Mouse (Mus musculus) neutrophil, adult 83 days (primary cell): ENCODE measurements around the gene Degs1. TPM values are rescaled to one million over a fixed set of nuclear protein-coding genes. Genes with fewer than 3 reads are reported as not detected.

Experiments used
- total RNA-seq, 2 experiments: library from RNA; stranded (reverse); gene quantifications; one replicate each; pipeline ENCODE4 v1.2.4; 2023

Gene Degs1
- total RNA-seq, result 100 to 1,000 TPM; 183 to 203 TPM

GRCm38 (mm10) chr1:182282091-182283075 lies at the start of gene Degs1:
Gene Degs1, minus strand, starts transcription at chr1:182282804.

Other genes with a start within 250 kb of the Degs1 start
- 10 to 100 TPM; 37.8 to 45.8 TPM for gene Srp9, start 158.1 kb downstream of the Degs1 start, total RNA-seq
- gene Vmn1r1, start 118.3 kb downstream of the Degs1 start, total RNA-seq, result not detected
- gene Fbxo28, start 58.8 kb upstream of the Degs1 start, total RNA-seq, result 10 to 100 TPM; 30.9 to 31.5 TPM
- 10 to 100 TPM; 14.5 to 17.0 TPM for gene Trp53bp2, start 126.4 kb upstream of the Degs1 start, total RNA-seq
- 10 to 100 TPM; 62.9 to 67.0 TPM for gene Capn2, start 234.8 kb upstream of the Degs1 start, total RNA-seq